Mouse (Mus musculus) heart, adult 2 months (tissue): ENCODE measurements around the gene Ascc1. TPM values are rescaled to one million over a fixed set of nuclear protein-coding genes. Genes with fewer than 3 reads are reported as not detected.

Experiments
- DNase-seq, 2 experiments: peaks; one replicate each; pipeline ENCODE4 v3.0.0; 2021
- H3K27ac ChIP-seq: fragments of 200-600 bp; 2 replicates; pipeline ENCODE4 v1.8.1; 2022
- H3K27me3 ChIP-seq: fragments of 200-500 bp; 2 replicates; pipeline ENCODE4 v1.6.1; 2012; ENCODE audit warnings: mild to moderate bottlenecking, low read length, inconsistent platforms, mixed read lengths; ENCODE audit not compliant: control insufficient read depth, insufficient read depth
- H3K36me3 ChIP-seq: fragments of 200-500 bp; 2 replicates; pipeline ENCODE4 v1.6.1; 2012; ENCODE audit warnings: low read length, inconsistent platforms; ENCODE audit not compliant: control insufficient read depth, insufficient read depth
- H3K4me1 ChIP-seq: fragments of 200-500 bp; 2 replicates; pipeline ENCODE4 v1.6.1; 2011; ENCODE audit warnings: low read length; ENCODE audit not compliant: control insufficient read depth, insufficient read depth
- H3K4me3 ChIP-seq: fragments of 200-600 bp; 2 replicates; pipeline ENCODE4 v1.8.1; 2022
- H3K79me2 ChIP-seq: fragments of 200-500 bp; replicated peaks from 2 replicates; pipeline ENCODE4 v1.6.1; 2012; ENCODE audit warnings: mild to moderate bottlenecking, inconsistent platforms, low read length, moderate library complexity, mixed read lengths; ENCODE audit not compliant: control insufficient read depth, insufficient read depth
- H3K9ac ChIP-seq: fragments of 200-500 bp; 2 replicates; pipeline ENCODE4 v1.6.1; 2012; ENCODE audit warnings: low read depth, mild to moderate bottlenecking, control low read depth, inconsistent platforms, low read length, mixed read lengths
- CTCF ChIP-seq: fragments of 200-600 bp; IDR thresholded peaks from 2 replicates; pipeline ENCODE4 v1.8.1; 2022; ENCODE audit warnings: antibody characterized with exemption, mild to moderate bottlenecking, moderate library complexity
- EP300 ChIP-seq: fragments of 200-500 bp; IDR thresholded peaks from 2 replicates; pipeline ENCODE4 v1.6.1; 2011; ENCODE audit warnings: low read depth, low read length, control low read depth; ENCODE audit not compliant: insufficient read depth
- POLR2A ChIP-seq: fragments of 200-500 bp; IDR thresholded peaks from 2 replicates; pipeline ENCODE4 v1.6.1; 2011; ENCODE audit warnings: mild to moderate bottlenecking, low read depth, low read length, control low read depth; ENCODE audit not compliant: insufficient read depth
- WGBS: fragments of 180-500 bp; shearing (Covaris S2); methylation state at CpG from one replicate; pipeline ENCODE4 v1.1.7; 2018; 5-methylcytosine and 5-hydroxymethylcytosine counted together
- intact Hi-C: fragments of 180-260 bp; cut with DNase I; formaldehyde crosslinking; loops from one replicate; pipeline ENCODE4 v1.15.1; 2025
- polyA plus RNA-seq: library from polyadenylated mRNA; depleted of rRNA; stranded (reverse); fragments of >200 nt; gene quantifications from 2 replicates; pipeline ENCODE4 v1.2.3, GENCODE M21; 2012
- total RNA-seq, 2 experiments: library from RNA; stranded (reverse); gene quantifications; 2 replicates each; pipeline ENCODE4 v1.2.3; 2021

Ascc1 gene
- total and polyA plus RNA-seq, 3 experiments = 20.5 to 24.1 (median 22.5) TPM

- Histone ChIP-seq H3K4me1 (no peaks in the 10 kb centered on the region), H3K79me2 (no peaks in the 10 kb centered on the region), H3K36me3 (no peaks in the 10 kb centered on the region), H3K27ac (no peak overlapping the region), H3K9ac (no peak overlapping the region), H3K27me3 (peaks cover 6% of the 10 kb centered on the region), H3K4me3 (no peak overlapping the region)
- TF ChIP-seq CTCF = no peak
- TF ChIP-seq EP300 = no peak
- no peak for TF ChIP-seq POLR2A
- DNase-seq = no peak
- intact Hi-C loops = no loop called here
- WGBS = 83% methylated on average over 8 of the region's 8 CpGs
Observed at GRCm38 (mm10) chr10:60109989-60110388, 107.4 kb downstream of the Ascc1 start.

DNA sequence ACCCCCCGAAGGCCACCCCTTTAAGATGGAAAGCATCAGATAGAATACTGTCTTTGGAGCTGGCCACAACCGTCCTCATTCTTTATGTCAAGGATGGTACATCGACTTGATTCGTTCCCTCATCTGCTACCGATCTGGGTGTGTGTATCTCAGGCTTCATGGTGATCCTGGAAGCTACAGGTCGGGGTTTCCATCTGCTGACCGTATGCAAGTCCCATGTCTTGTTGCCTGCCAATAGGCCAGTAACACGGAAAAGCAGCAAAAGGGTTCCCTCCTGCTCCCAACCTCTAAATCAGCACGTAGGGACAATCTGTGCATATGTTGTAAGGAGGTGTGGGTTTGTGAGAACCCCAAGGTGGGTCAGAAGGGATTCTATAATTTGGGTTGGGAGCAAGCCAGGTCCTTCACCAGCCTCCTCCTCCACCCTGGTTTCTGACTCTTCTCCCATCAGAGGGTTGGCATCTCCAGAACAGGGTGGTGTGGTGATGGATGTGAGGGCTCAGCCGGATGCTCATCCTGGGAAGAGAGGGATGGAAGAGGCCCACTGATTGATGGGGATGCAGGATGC is 108.4 kb downstream of the Ascc1 start:
- Histone ChIP-seq H3K4me1 (no peaks in the 10 kb centered on the region), H3K27me3 (peaks cover 6% of the 10 kb centered on the region), H3K4me3 (no peak overlapping the region), H3K27ac (no peak overlapping the region), H3K79me2 (no peaks in the 10 kb centered on the region), H3K9ac (no peak overlapping the region), H3K36me3 (no peaks in the 10 kb centered on the region)
- DNase-seq = no peak
- intact Hi-C loops = no loop called here
- WGBS = 84% methylated on average over 10 of the region's 10 CpGs
- no peak for TF ChIP-seq CTCF
- no peak for TF ChIP-seq POLR2A
- TF ChIP-seq EP300 = no peak

GRCm38 (mm10) chr10:60113965-60114690 is 111.5 kb downstream of the Ascc1 start:
- TF ChIP-seq EP300 (no peak), CTCF (no peak), POLR2A (no peak)
- WGBS = 90% methylated on average over 9 of the region's 9 CpGs
- no peaks in the 10 kb centered on the region for H3K27me3 ChIP-seq

GRCm38 (mm10) chr10:60115345-60116185 is 113.0 kb downstream of the Ascc1 start:
- H3K27ac ChIP-seq = no peak overlapping the region
- no peak for DNase-seq
- intact Hi-C loops = no loop called here
- no peaks in the 10 kb centered on the region for H3K79me2 ChIP-seq
- H3K9ac ChIP-seq = no peak overlapping the region
- H3K36me3 ChIP-seq = no peaks in the 10 kb centered on the region
- no peaks in the 10 kb centered on the region for H3K4me1 ChIP-seq
- no peaks in the 10 kb centered on the region for H3K27me3 ChIP-seq
- no peak for TF ChIP-seq CTCF
- no peak for TF ChIP-seq POLR2A
- no peak for TF ChIP-seq EP300
- 44% methylated on average over 14 of the region's 14 CpGs for WGBS
- H3K4me3 ChIP-seq = no peak overlapping the region

More at GRCm38 (mm10) chr10:60113965-60114690, 111.5 kb downstream of the Ascc1 start:
- intact Hi-C loops = no loop called here
- H3K9ac ChIP-seq = no peak overlapping the region
- no peak for DNase-seq
- H3K4me1 ChIP-seq = no peaks in the 10 kb centered on the region
- H3K36me3 ChIP-seq = no peaks in the 10 kb centered on the region
- H3K79me2 ChIP-seq = no peaks in the 10 kb centered on the region
- H3K4me3 ChIP-seq = no peak overlapping the region
- H3K27ac ChIP-seq = no peak overlapping the region

DNA sequence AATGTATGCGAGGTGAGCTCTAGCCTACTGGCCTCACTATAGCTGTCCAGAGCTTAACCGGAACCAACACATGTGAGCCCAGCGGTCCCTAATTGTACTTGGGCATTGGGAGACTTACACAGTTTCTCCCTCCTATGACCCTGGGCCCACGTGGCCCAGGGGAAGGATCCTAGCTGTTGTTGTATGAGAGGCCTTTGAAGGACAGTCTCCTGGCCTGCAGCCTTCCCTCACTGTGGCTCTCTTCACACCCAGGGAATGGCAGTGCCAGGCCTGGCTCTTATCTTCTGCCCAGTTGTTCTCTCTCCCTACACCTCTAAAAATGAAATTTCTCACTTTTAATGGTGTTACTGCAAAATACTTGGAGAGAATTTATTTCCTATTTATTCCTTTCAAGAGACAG is 114.4 kb downstream of the Ascc1 start:
- Histone ChIP-seq H3K79me2 (no peaks in the 10 kb centered on the region), H3K9ac (no peak overlapping the region), H3K4me3 (no peak overlapping the region), H3K4me1 (no peaks in the 10 kb centered on the region), H3K27me3 (no peaks in the 10 kb centered on the region), H3K36me3 (no peaks in the 10 kb centered on the region), H3K27ac (no peak overlapping the region)
- peak in 1 of 2 experiments; percentile 32 for DNase-seq
- 56% methylated on average over 4 of the region's 4 CpGs for WGBS
- no peak for TF ChIP-seq POLR2A
- TF ChIP-seq EP300 = no peak
- TF ChIP-seq CTCF = no peak
- intact Hi-C loops = no loop called here
